Mouse (Mus musculus) erythroid progenitor cell, adult 5-6 weeks (primary cell): ENCODE measurements around the gene Flrt1. TPM values are rescaled to one million over a fixed set of nuclear protein-coding genes. Genes with fewer than 3 reads are reported as not detected.

Experiments
- ATAC-seq: replicated peaks from 2 replicates; pipeline ENCODE4 v1.8.0; 2016; ENCODE audit warnings: moderate number of reproducible peaks, mild to moderate bottlenecking, moderate TSS enrichment, inconsistent platforms; ENCODE audit not compliant: poor library complexity, low FRiP score, severe bottlenecking
- total RNA-seq, 2 experiments: library from RNA; stranded (forward) in 1 of 2; stranded (reverse) in 1 of 2; fragments of 150-400 nt in 1 of 2; fragments of 186-747, 209-891 nt in 1 of 2; gene quantifications; 2 replicates each; pipeline versions ENCODE4 v1.2.3 to v1.2.4; 2015 to 2017; ENCODE audit warnings: low replicate concordance in 2 of 2

The Flrt1 gene
- not detected in 2 replicates for total RNA-seq (2015; ENCODE audit: low replicate concordance)
- total RNA-seq (2017; ENCODE audit: low replicate concordance): not detected in 2 replicates

DNA sequence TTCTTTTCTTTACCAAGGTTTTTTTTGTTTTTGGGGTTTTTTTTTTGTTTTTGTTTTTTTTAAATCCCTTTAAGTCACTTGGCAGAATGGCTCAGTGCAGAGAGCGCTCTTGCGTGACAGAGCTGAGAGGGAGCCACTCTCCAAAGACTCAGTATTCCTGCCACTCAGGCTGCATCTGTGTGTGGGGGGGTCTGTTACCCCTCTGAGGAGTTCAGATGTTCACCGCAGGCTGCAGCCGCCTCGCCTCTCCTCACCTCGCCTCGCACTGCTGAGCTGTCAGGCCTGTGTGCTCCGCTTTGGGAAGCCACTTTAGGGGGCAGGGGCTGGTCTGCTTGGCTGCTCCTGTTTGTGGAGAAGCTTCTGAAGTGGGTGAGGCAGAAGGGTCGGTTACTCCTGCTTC is at the start of gene Flrt1:
Gene Flrt1, minus strand, starts transcription at position 186 of the 400 bp plus-strand sequence.
- no peak for ATAC-seq

GRCm38 (mm10) chr19:7155196-7155595 is 49.7 kb upstream of the Flrt1 start:
- no peak for ATAC-seq

- ATAC-seq: no peak
These were observed 47.7 kb upstream of the Flrt1 start for GRCm38 (mm10) chr19:7153232-7153631.

DNA sequence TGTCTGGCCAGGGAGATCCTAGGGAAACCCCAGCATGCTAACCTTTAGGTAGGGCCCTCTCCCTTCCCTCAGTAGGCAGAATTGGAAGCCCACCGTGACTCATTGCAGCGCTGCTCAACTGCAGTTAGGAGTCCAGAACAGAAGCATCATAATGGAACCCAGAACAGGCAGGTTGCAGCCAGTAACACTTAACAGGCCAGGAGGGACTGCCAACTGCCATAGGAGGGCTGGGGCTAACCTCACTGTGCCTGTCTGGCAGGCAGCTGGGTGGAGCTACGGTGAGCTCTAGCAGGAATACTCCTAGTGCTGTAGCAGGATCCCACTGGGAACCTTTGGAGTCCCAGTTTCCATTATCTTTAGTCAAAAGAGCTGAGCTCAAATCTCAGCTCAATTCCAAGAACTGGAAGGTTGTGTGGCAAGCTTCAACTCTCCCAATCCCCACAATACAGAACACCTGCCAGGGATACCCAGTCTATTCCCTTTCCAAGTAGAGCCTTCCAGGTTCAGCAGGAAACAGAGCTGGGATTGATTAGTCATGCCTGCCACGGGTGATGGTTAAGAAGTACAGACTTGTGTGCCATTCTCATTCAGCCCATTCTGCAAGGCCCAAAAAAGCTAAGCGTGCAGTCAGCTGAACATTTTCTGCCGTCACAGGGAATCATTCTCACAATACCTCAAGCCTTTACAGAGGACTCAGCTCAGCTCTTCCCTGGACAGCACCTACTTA is 46.6 kb upstream of the Flrt1 start:
- ATAC-seq: no peak

- no peak for ATAC-seq
These were observed 45.9 kb upstream of the Flrt1 start for GRCm38 (mm10) chr19:7151300-7151926.

DNA sequence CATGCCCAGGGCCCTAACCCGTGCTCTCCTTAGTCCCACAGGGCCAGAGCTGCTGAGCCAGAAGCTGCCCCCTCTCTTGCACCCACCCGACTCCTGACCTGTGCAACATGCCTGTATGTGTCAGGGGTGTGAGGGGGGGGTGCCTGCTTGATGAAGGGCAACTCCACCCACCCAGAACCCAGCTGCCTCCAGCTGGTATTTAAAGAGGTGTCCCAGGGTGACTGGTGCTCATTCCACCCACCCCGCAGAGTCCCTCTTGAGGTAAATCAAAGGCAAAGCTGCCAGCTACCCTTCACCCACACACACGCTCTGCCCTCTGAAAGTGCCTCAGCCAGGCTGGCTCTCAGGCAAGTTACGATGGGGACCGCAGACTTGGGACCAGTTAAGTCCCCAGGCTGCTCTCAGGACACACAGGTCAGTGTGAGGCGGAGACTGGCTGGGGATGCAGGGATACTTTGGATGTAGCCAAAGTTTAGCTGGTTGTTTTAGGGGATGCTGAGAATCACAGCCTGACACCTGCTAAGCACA is 43.7 kb upstream of the Flrt1 start:
- no peak for ATAC-seq

DNA sequence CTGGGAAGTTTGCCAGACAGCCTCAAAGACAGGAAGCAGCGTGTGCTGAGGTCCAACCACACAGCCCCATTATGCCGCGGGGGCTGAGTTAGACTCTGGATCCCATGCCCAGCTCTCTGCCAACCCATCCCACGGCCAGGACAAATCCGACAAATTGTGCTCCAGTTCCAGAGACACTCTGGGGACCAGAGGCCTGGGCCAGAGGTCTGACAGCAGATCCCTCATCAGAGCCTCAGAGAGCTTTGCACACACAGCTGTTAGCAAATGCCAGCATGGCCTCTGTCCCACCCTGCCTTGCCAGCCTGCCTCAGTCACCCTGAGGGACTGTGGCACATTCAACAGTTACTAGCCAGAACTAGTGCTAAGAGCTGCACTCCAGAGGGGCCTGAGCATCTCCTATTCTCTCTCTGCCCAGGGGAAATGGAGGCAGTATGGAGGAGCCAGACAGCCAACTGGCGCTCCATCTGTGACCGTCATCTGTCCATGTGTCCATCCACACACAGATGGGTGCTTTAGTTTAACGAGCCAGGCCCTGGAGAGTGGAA is 43.1 kb upstream of the Flrt1 start:
- no peak for ATAC-seq

- ATAC-seq: no peak
These were observed 42.6 kb upstream of the Flrt1 start for GRCm38 (mm10) chr19:7148096-7148495.

- no peak for ATAC-seq
These were observed 40.8 kb upstream of the Flrt1 start for GRCm38 (mm10) chr19:7146376-7146775.

DNA sequence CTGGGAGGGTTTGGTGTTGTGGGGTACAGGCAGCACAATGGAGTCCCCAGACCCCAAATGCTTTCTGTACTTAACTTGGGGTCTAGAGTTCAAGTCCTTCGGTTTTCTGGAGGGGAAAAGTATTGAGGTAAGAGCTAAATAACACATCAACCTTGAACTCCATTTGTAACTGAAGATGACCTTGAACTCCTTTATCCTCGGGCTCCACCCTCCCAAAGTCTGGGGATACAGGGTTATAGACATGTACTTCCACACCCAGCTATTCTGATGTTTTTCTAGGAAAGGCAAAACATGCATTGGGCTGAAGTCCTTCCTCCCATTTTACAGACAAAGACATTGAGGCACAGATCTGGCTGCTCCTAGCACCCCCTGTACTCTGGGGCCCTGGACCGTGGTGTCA is 38.9 kb upstream of the Flrt1 start:
- no peak for ATAC-seq

GRCm38 (mm10) chr19:7143854-7144253 is 38.3 kb upstream of the Flrt1 start:
- peak; percentile 65 for ATAC-seq

DNA sequence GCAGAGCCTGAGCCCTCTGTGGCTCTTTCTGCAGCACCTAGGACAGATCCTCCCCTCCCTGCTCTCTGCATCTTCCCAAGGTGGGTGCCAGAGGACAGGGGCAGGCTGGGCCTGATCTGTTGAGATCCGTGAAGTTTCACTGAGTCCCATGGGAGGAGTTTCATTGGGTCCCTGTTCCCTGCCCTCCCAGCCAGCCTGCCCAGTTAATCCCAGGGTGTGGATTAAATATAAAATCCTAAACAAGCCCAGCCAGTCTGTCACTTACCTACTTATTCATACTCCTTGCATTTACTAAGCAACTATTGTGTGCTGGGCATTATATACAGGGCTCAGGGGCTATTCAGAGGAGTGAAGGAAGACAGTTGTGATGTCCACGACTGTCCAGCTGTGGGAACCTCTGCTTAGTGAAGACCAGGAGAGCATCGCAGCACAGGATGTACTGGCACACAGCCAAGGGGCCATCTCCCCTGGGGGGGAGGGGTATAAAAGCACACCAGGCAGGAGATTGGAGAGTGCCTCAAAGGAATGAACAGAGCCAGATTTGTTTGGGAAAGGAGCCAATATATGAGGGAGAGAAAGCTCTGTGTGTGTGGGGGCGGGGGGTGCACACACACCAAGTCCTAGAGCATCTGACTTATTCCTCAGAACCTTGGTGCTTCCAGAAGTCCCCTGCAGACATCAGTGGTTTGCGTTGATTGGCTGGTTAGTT is 36.8 kb upstream of the Flrt1 start:
- no peak for ATAC-seq

DNA sequence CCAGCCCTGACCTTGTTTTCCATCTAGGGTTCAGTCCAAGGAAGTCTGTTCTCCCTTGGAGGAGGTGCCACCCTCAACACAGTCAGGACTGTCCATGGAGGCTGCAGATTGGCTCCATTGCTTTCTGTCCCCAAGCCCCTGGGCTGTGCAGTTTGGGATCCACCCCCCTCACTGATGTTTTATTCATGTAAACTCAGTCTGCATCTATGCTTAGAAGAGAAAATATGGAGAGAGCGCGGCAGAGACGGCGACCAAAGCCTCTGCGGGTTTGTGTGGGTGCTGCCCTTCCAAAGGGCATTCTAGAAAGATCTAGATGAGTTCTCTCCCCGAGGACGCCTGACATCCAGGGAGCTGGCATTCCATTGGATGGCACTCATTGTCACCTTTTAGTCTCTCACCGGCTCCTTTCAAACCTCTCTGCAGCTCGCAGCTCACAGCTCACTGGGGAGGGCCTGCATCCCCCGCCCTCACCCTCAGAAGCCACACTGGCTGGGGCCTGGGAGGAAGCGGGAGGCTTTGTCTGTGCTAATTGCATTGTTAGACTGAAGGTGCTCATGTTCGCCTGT is 35.4 kb upstream of the Flrt1 start:
- ATAC-seq: no peak

GRCm38 (mm10) chr19:7140373-7140772 is 34.8 kb upstream of the Flrt1 start:
- ATAC-seq: no peak

- no peak for ATAC-seq
These were observed 33.8 kb upstream of the Flrt1 start for GRCm38 (mm10) chr19:7139321-7139720.

- no peak for ATAC-seq
These were observed 32.8 kb upstream of the Flrt1 start for GRCm38 (mm10) chr19:7138327-7138726.

- ATAC-seq: no peak
These were observed 31.4 kb upstream of the Flrt1 start for GRCm38 (mm10) chr19:7136714-7137498.

GRCm38 (mm10) chr19:7136016-7136415 is 30.5 kb upstream of the Flrt1 start:
- ATAC-seq: no peak

- ATAC-seq: no peak
These were observed 30.0 kb upstream of the Flrt1 start for GRCm38 (mm10) chr19:7135525-7135924.
